Mouse (Mus musculus) C2C12 (cell line): ENCODE data around the gene Gimd1.

Experiments
- CEBPB ChIP-seq: IDR thresholded peaks from one replicate; pipeline ENCODE4 v1.6.1; 2011; ENCODE audit warnings: low read depth, mild to moderate bottlenecking, control low read depth, moderate library complexity
- CTCF ChIP-seq: IDR thresholded peaks from one replicate; pipeline ENCODE4 v1.5.1; 2011; ENCODE audit not compliant: control insufficient read depth, insufficient read depth, insufficient read length
- FOSL1 ChIP-seq: IDR thresholded peaks from one replicate; pipeline ENCODE4 v1.8.0; 2011; ENCODE audit warnings: mild to moderate bottlenecking, low read length; ENCODE audit not compliant: poor library complexity, insufficient read depth, severe bottlenecking
- MAX ChIP-seq: IDR thresholded peaks from one replicate; pipeline ENCODE4 v1.6.1; 2011; ENCODE audit warnings: mild to moderate bottlenecking, control low read depth
- MYOD1 ChIP-seq: IDR thresholded peaks from one replicate; pipeline ENCODE4 v1.6.1; 2011; ENCODE audit warnings: low read depth; ENCODE audit not compliant: control insufficient read depth, insufficient read length
- MYOG ChIP-seq: IDR thresholded peaks from one replicate; pipeline ENCODE4 v1.6.1; 2011; ENCODE audit not compliant: control insufficient read depth, insufficient read length; ENCODE audit errors: extremely low read depth
- USF1 ChIP-seq: IDR thresholded peaks from one replicate; pipeline ENCODE4 v1.6.1; 2011; ENCODE audit warnings: low read depth, mild to moderate bottlenecking, control low read depth, moderate library complexity

GRCm38 (mm10) chr3:132582339-132582738, 47.3 kb upstream of the Gimd1 start:
- TF ChIP-seq MYOG (no peak), CTCF (no peak), MYOD1 (no peak), USF1 (no peak), MAX (no peak), CEBPB (no peak), FOSL1 (no peak)
